ENCODE assay signal across 12 mouse cellular contexts in genomic region chr12:81108600-81109011, GRCm38 (mm10).
DNase-seq lines count a peak whose midpoint lies in the region; ATAC-seq and TF ChIP-seq lines count a peak whose summit lies in the region.
"Had no signal": no experiment of that assay in that cellular context is flagged by ENCODE, and none has a peak within 500 bp of the region (broad histone marks: within the 10 kb centered on the region; RNA-seq: fewer than 3 reads in every experiment).

No protein-coding gene starts in this region.

- no peak overlapping the region for H3K9ac ChIP-seq in liver, embryonic 11.5 days (ENCODE audit: low read depth, low read length)
- H3K9ac ChIP-seq in midbrain, embryonic 11.5 days (ENCODE audit: low read length) = no peak overlapping the region

- TF ChIP-seq POLR2A in brain, embryonic 14.5 days (IDR thresholded peaks at IDR 0.05; ENCODE audit: borderline replicate concordance, extremely low read depth, insufficient read depth, insufficient read length, poor library complexity, severe bottlenecking) = no peak

- peak; percentile 66 to 73 for DNase-seq in cerebellum, postnatal 10 days
- no peak for DNase-seq in cerebellum, adult 11 months
- DNase-seq in brain, embryonic 14.5 days (ENCODE audit: low read depth) = peak; percentile 19
- DNase-seq in liver, embryonic 11.5 days (ENCODE audit: low spot score) = no peak
- peak; percentile 88 for DNase-seq in midbrain, embryonic 11.5 days (ENCODE audit: low spot score, missing footprints)
- no peak for DNase-seq in MN1 (ENCODE audit: low spot score)
- DNase-seq in left cerebral cortex, postnatal 4 days = no peak
- DNase-seq in thymus, postnatal 14 days = no peak
- DNase-seq: cerebellum, postnatal 36 days; gastrocnemius, adult 2 months; kidney, adult 8-10 months; right cerebral cortex, postnatal 25 days had no signal

- no peak for TF ChIP-seq CTCF in brain, embryonic 14.5 days (IDR thresholded peaks at IDR 0.05; ENCODE audit: borderline replicate concordance, extremely low read depth, insufficient read depth, insufficient read length)

- peaks cover 7% of the 10 kb centered on the region for H3K4me1 ChIP-seq in liver, embryonic 11.5 days (replicated peaks; ENCODE audit: control insufficient read depth, insufficient read depth, low read length)
- peaks cover 10% of the 10 kb centered on the region for H3K4me1 ChIP-seq in midbrain, embryonic 11.5 days (ENCODE audit: control insufficient read depth, insufficient read depth, low read length)

- peak overlapping the region; percentile 25; the same call in 1 of the 2 replicates for H3K27ac ChIP-seq in liver, embryonic 11.5 days (ENCODE audit: low read depth, low read length)
- H3K27ac ChIP-seq in midbrain, embryonic 11.5 days (ENCODE audit: low read depth, low read length) = no peak overlapping the region
- H3K27ac ChIP-seq: gastrocnemius, adult 2 months had no signal

- H3K9me3 ChIP-seq in liver, embryonic 11.5 days (ENCODE audit: control insufficient read depth, low read length) = no peaks in the 10 kb centered on the region
- H3K9me3 ChIP-seq in midbrain, embryonic 11.5 days (ENCODE audit: control insufficient read depth, low read length) = no peaks in the 10 kb centered on the region

- WGBS in liver, embryonic 11.5 days = 50% methylated on average over 7 of the region's 7 CpGs
- WGBS in midbrain, embryonic 11.5 days = 27% methylated on average over 7 of the region's 7 CpGs

- no peaks in the 10 kb centered on the region for H3K36me3 ChIP-seq in liver, embryonic 11.5 days (ENCODE audit: control insufficient read depth, insufficient read depth, low read length)
- no peaks in the 10 kb centered on the region for H3K36me3 ChIP-seq in midbrain, embryonic 11.5 days (ENCODE audit: control insufficient read depth, insufficient read depth, low read length)

- intact Hi-C loops in left cerebral cortex, postnatal 4 days (cut with DNase I) = no loop called here

- no peak overlapping the region for H3K4me2 ChIP-seq in liver, embryonic 11.5 days
- H3K4me2 ChIP-seq in midbrain, embryonic 11.5 days = no peak overlapping the region

- no peak overlapping the region for H3K4me3 ChIP-seq in liver, embryonic 11.5 days (ENCODE audit: low read depth, low read length)
- no peak overlapping the region for H3K4me3 ChIP-seq in midbrain, embryonic 11.5 days (ENCODE audit: low read depth, low read length)
- H3K4me3 ChIP-seq: gastrocnemius, adult 2 months had no signal

- no peak; the same call in 1 of the 2 replicates for ATAC-seq in liver, embryonic 11.5 days (replicated peaks; ENCODE audit: low FRiP score)
- peak; percentile 55 for ATAC-seq in midbrain, embryonic 11.5 days (ENCODE audit: low FRiP score)

- H3K27me3 ChIP-seq in liver, embryonic 11.5 days (replicated peaks; ENCODE audit: control insufficient read depth, insufficient read depth, low read length) = no peaks in the 10 kb centered on the region
- no peaks in the 10 kb centered on the region for H3K27me3 ChIP-seq in midbrain, embryonic 11.5 days (ENCODE audit: control insufficient read depth, insufficient read depth, low read length)

Comparison
In these comparisons a context has a peak if more than half of its experiments do, and no peak if none do; other contexts are left out.
1. DNase-seq: peak in cerebellum, postnatal 10 days (2 of 2), brain, embryonic 14.5 days (single experiment) and midbrain, embryonic 11.5 days (single experiment); none in cerebellum, adult 11 months (single experiment), liver, embryonic 11.5 days (single experiment), MN1 (single experiment), left cerebral cortex, postnatal 4 days (single experiment) and thymus, postnatal 14 days (single experiment).